Mouse (Mus musculus) ES-E14 (cell line): Measurements from ENCODE around the gene Lbp. TPM values are rescaled to one million over a fixed set of nuclear protein-coding genes. Genes with fewer than 3 reads are reported as not detected.

Source experiments
- DNase-seq: peaks from one replicate; pipeline ENCODE4 v3.0.0-alpha.2; 2013; ENCODE audit warnings: low read depth, low spot score
- H3K27ac ChIP-seq: 2 replicates; pipeline ENCODE4 v1.5.1; 2012; ENCODE audit warnings: low read depth, mild to moderate bottlenecking, low read length, moderate library complexity, mixed read lengths; ENCODE audit not compliant: poor library complexity, insufficient read depth, severe bottlenecking
- H3K36me3 ChIP-seq: 2 replicates; pipeline ENCODE4 v1.6.1; 2012; ENCODE audit warnings: mild to moderate bottlenecking, low read length, moderate library complexity, mixed read lengths; ENCODE audit not compliant: control insufficient read depth, poor library complexity, insufficient read depth, severe bottlenecking
- H3K4me1 ChIP-seq, 2 experiments: fragments of 150-350 bp in 1 of 2; sonication (generic) in 1 of 2; 2 replicates each; pipeline ENCODE4 v1.6.1; 2012; ENCODE audit warnings: low read length in 2 of 2, mild to moderate bottlenecking in 1 of 2, mixed read lengths in 1 of 2; ENCODE audit not compliant: control insufficient read depth in 2 of 2, insufficient read depth in 2 of 2, poor library complexity in 1 of 2
- H3K4me3 ChIP-seq, 2 experiments: fragments of 150-350 bp in 1 of 2; sonication (generic) in 1 of 2; 2 replicates each; pipeline ENCODE4 v1.5.1; 2012; ENCODE audit warnings: low read length in 2 of 2, low read depth in 1 of 2, mild to moderate bottlenecking in 1 of 2, mixed read lengths in 1 of 2; ENCODE audit not compliant: insufficient read depth in 1 of 2, poor library complexity in 1 of 2, severe bottlenecking in 1 of 2
- H3K9ac ChIP-seq: 2 replicates; pipeline ENCODE4 v1.6.1; 2012; ENCODE audit warnings: low read depth, mild to moderate bottlenecking, low read length, mixed read lengths; ENCODE audit not compliant: poor library complexity, insufficient read depth, severe bottlenecking
- H3K9me3 ChIP-seq: fragments of 150-350 bp; sonication (generic); 2 replicates; pipeline ENCODE4 v1.6.1; 2012; ENCODE audit warnings: low read depth, mild to moderate bottlenecking, low read length; ENCODE audit not compliant: control insufficient read depth, insufficient read depth
- CHD2 ChIP-seq: IDR thresholded peaks from 2 replicates; pipeline ENCODE4 v1.6.1; 2014; ENCODE audit warnings: mild to moderate bottlenecking, low read depth, low read length, inconsistent platforms
- HCFC1 ChIP-seq: IDR thresholded peaks from 2 replicates; pipeline ENCODE4 v1.6.1; 2012; ENCODE audit warnings: low read length, inconsistent platforms, borderline replicate concordance; ENCODE audit not compliant: insufficient read depth
- MAFK ChIP-seq: IDR thresholded peaks from 2 replicates; pipeline ENCODE4 v1.6.1; 2014; ENCODE audit warnings: mild to moderate bottlenecking, low read depth, low read length, inconsistent platforms; ENCODE audit not compliant: insufficient read depth
- ZC3H11A ChIP-seq: IDR thresholded peaks from 2 replicates; pipeline ENCODE4 v1.6.1; 2012; ENCODE audit warnings: low read depth, mild to moderate bottlenecking, inconsistent platforms, low read length, borderline replicate concordance
- ZNF384 ChIP-seq: IDR thresholded peaks from 2 replicates; pipeline ENCODE4 v1.6.1; 2012; ENCODE audit warnings: low read depth, low read length, inconsistent platforms
- in situ Hi-C, 2 experiments: fragments of 600-800 bp; cut with MboI; formaldehyde crosslinking; loops; one replicate each; pipeline ENCODE4 v1.15.1; 2025; ENCODE audit warnings: low sequenced_read_pairs in 2 of 2, inconsistent platforms in 1 of 2; ENCODE audit not compliant: unreplicated experiment in 2 of 2
- total RNA-seq: library from RNA; depleted of rRNA; stranded (reverse); fragments of 300-350 nt; gene quantifications from 2 replicates; pipeline ENCODE4 v1.2.3, GENCODE M21; 2012

Lbp gene
- total RNA-seq, 1 experiment, result 0.18 TPM

DNA sequence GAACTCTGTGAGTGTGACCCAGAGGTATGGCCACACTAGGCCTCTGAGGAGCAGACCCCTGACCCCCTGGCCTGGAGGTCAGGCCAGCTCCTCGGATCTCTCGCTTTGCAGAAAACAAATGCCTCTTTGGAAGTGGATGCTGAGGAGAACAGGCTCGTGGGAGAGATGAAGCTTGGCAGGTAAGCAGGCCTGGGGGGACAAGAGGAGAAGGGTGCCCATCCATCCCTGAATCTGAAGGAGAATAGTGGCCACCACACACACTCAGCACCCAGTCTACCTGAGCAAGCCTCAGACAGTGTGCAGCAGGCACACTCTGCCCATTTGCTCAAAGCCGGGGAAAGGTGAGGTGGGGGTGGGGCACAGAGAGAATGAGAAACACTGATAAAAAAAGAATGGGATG lies 30.5 kb upstream of the Lbp start:
- H3K4me1 ChIP-seq, result no peaks in the 10 kb centered on the region
- no peak overlapping the region for H3K9ac ChIP-seq
- no peaks in the 10 kb centered on the region for H3K9me3 ChIP-seq
- in situ Hi-C loops, result no loop called here
- no peak for DNase-seq
- no peak overlapping the region for H3K27ac ChIP-seq
- no peak overlapping the region for H3K4me3 ChIP-seq
- TF ChIP-seq ZC3H11A (no peak), MAFK (no peak), CHD2 (no peak), ZNF384 (no peak), HCFC1 (no peak)
- H3K36me3 ChIP-seq, result no peaks in the 10 kb centered on the region

DNA sequence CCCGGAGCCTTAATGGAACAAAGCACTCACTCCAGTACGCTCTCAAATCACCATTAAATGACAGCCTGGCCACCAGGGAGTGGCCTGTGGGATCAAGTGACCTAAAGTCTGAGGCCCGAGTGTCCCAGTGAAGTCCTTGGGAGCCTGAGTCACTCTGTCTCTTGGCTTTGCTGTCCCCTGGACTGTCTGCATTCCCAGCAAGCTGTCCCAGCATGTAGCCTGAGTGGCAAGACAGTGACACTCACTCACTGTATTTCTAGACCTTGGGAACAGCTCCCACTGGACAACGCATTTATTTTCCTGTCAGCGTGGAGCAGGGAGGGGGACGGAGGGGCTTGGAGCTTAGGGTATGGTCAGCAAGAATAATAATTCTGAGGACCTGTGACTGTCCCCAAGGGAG lies 29.8 kb upstream of the Lbp start:
- in situ Hi-C loops, result no loop called here
- peaks cover 0 to 4% of the 10 kb centered on the region in 2 experiments; a peak in 1 of 4 replicates for H3K4me1 ChIP-seq
- no peaks in the 10 kb centered on the region for H3K9me3 ChIP-seq
- no peaks in the 10 kb centered on the region for H3K36me3 ChIP-seq
- no peak overlapping the region for H3K4me3 ChIP-seq
- no peak overlapping the region for H3K9ac ChIP-seq
- H3K27ac ChIP-seq, result no peak overlapping the region
- DNase-seq, result no peak
- TF ChIP-seq HCFC1, result no peak
- no peak for TF ChIP-seq CHD2

GRCm38 (mm10) chr2:158276878-158277277 lies 29.4 kb upstream of the Lbp start:
- no peak for TF ChIP-seq ZNF384
- no peak overlapping the region for H3K27ac ChIP-seq
- in situ Hi-C loops, result no loop called here
- no peaks in the 10 kb centered on the region for H3K36me3 ChIP-seq
- no peaks in the 10 kb centered on the region for H3K9me3 ChIP-seq
- no peak for DNase-seq
- no peak overlapping the region for H3K4me3 ChIP-seq
- H3K4me1 ChIP-seq, result peaks cover 0 to 8% of the 10 kb centered on the region in 2 experiments; a peak in 1 of 4 replicates
- H3K9ac ChIP-seq, result no peak overlapping the region

DNA sequence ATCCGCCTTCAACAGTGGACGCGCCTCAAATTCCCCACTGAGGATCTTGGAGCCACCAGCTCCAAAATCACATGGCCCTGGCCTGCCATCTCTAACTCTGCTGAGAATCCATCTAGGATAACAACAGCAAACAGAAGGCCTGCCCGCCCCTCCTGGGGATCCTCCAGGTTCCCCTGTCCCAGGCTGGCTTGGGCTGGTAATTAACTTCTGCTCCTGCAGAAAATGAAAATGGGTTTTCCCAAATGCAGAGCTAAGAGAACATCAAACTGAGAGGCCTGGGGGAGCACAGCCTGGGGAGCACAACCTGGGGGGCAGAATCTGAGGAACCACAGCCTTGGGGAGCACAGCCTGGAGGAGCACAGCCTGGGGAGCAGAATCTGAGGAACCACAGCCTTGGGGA lies 26.6 kb upstream of the Lbp start:
- no peak for TF ChIP-seq ZC3H11A
- TF ChIP-seq HCFC1, result no peak
- no peak for TF ChIP-seq MAFK
- TF ChIP-seq ZNF384, result no peak
- TF ChIP-seq CHD2, result no peak
- Histone ChIP-seq H3K4me1 (peaks cover 0 to 8% of the 10 kb centered on the region in 2 experiments; a peak in 1 of 4 replicates), H3K36me3 (no peaks in the 10 kb centered on the region), H3K27ac (no peak overlapping the region), H3K9ac (no peak overlapping the region), H3K9me3 (no peaks in the 10 kb centered on the region), H3K4me3 (no peak overlapping the region)
- no peak for DNase-seq
- in situ Hi-C loops, result no loop called here

- TF ChIP-seq HCFC1 (no peak), ZNF384 (no peak), CHD2 (no peak), MAFK (no peak), ZC3H11A (no peak)
- H3K27ac ChIP-seq, result no peak overlapping the region
- in situ Hi-C loops, result no loop called here
- H3K36me3 ChIP-seq, result no peaks in the 10 kb centered on the region
- H3K4me1 ChIP-seq, result peaks cover 0 to 8% of the 10 kb centered on the region in 2 experiments; a peak in 1 of 4 replicates
- H3K9me3 ChIP-seq, result no peaks in the 10 kb centered on the region
- H3K4me3 ChIP-seq, result no peak overlapping the region
- no peak overlapping the region for H3K9ac ChIP-seq
- DNase-seq, result no peak
Measured at GRCm38 (mm10) chr2:158281497-158282205, 24.6 kb upstream of the Lbp start.
